In genomic region chr13:102958273-102959270, GRCm38 (mm10) we compare ENCODE assay signal across 8 mouse cellular contexts.
DNase-seq lines count a peak whose midpoint lies in the region; ATAC-seq and TF ChIP-seq lines count a peak whose summit lies in the region.

No protein-coding gene starts in this region.

- H3K4me2 ChIP-seq in heart, embryonic 16.5 days (ENCODE audit: low read depth, low read length), result peak overlapping the region; percentile 64
- peak overlapping the region; percentile 56 for H3K4me2 ChIP-seq in hindbrain, embryonic 15.5 days
- peak overlapping the region; percentile 62 for H3K4me2 ChIP-seq in midbrain, postnatal 0 days (ENCODE audit: low read depth, low read length, poor library complexity, severe bottlenecking)

- H3K27ac ChIP-seq in heart, embryonic 16.5 days (ENCODE audit: low read length), result peak overlapping the region; percentile 94
- H3K27ac ChIP-seq in cortical plate, adult 2 months (ENCODE audit: insufficient read depth, low read length), result no peak overlapping the region
- peak overlapping the region; percentile 74 for H3K27ac ChIP-seq in hindbrain, embryonic 15.5 days (replicated peaks)
- peak overlapping the region; percentile 78; the same call in 1 of the 2 replicates for H3K27ac ChIP-seq in midbrain, postnatal 0 days (ENCODE audit: low read depth, low read length)

- no peak for TF ChIP-seq CTCF in cortical plate, adult 2 months (IDR thresholded peaks at IDR 0.05; ENCODE audit: extremely low read depth, insufficient read depth, low read length)
- TF ChIP-seq CTCF in midbrain, postnatal 0 days (IDR thresholded peaks at IDR 0.05), result no peak

- no peak for DNase-seq in heart, adult 8-10 months (ENCODE audit: low spot score)
- no peak for DNase-seq in midbrain, postnatal 0 days (ENCODE audit: low spot score)
- no peak for DNase-seq in spleen, postnatal 10 days (ENCODE audit: low spot score in 2 of 2)
- DNase-seq in adrenal gland, adult (ENCODE audit: inconsistent age in 2 of 2, low spot score in 1 of 2), result no peak
- DNase-seq in gastrocnemius, postnatal 10 days, result no peak

- peaks cover 24% of the 10 kb centered on the region for H3K4me1 ChIP-seq in heart, embryonic 16.5 days (ENCODE audit: control insufficient read depth, insufficient read depth, low read length)
- peaks cover 2% of the 10 kb centered on the region; the same call in 1 of the 2 replicates for H3K4me1 ChIP-seq in cortical plate, adult 2 months (ENCODE audit: control insufficient read depth, insufficient read depth, low read length)
- peaks cover 15% of the 10 kb centered on the region for H3K4me1 ChIP-seq in hindbrain, embryonic 15.5 days (replicated peaks)
- 0 out of 2 replicates have a peak, but pooled peaks cover 3% of the 10 kb centered on the region for H3K4me1 ChIP-seq in midbrain, postnatal 0 days (ENCODE audit: insufficient read depth, low read length)

- H3K36me3 ChIP-seq in heart, embryonic 16.5 days (ENCODE audit: control insufficient read depth, insufficient read depth), result no peaks in the 10 kb centered on the region
- H3K36me3 ChIP-seq in hindbrain, embryonic 15.5 days, result no peaks in the 10 kb centered on the region
- H3K36me3 ChIP-seq in midbrain, postnatal 0 days (ENCODE audit: insufficient read depth, low read length), result no peaks in the 10 kb centered on the region

- no peaks in the 10 kb centered on the region for H3K27me3 ChIP-seq in heart, embryonic 16.5 days (ENCODE audit: control insufficient read depth, insufficient read depth, low read length)
- no peaks in the 10 kb centered on the region for H3K27me3 ChIP-seq in hindbrain, embryonic 15.5 days
- H3K27me3 ChIP-seq in midbrain, postnatal 0 days (ENCODE audit: insufficient read depth, low read length), result no peaks in the 10 kb centered on the region

- H3K4me3 ChIP-seq in heart, embryonic 16.5 days (ENCODE audit: low read length), result peak overlapping the region; percentile 50
- peak overlapping the region; percentile 59 for H3K4me3 ChIP-seq in cortical plate, adult 2 months (ENCODE audit: insufficient read depth, low read length)
- peak overlapping the region; percentile 38 for H3K4me3 ChIP-seq in hindbrain, embryonic 15.5 days
- H3K4me3 ChIP-seq in midbrain, postnatal 0 days (ENCODE audit: low read depth, low read length), result peak overlapping the region; percentile 41

- peak overlapping the region; percentile 70 for H3K9ac ChIP-seq in heart, embryonic 16.5 days (ENCODE audit: low read length)
- H3K9ac ChIP-seq in hindbrain, embryonic 15.5 days, result peak overlapping the region; percentile 23; the same call in 1 of the 2 replicates
- H3K9ac ChIP-seq in midbrain, postnatal 0 days (replicated peaks; ENCODE audit: low read length, poor library complexity, severe bottlenecking), result peak overlapping the region; percentile 65

- WGBS in heart, embryonic 16.5 days, result 42% methylated on average over 19 of the region's 19 CpGs
- 46% methylated on average over 19 of the region's 19 CpGs for WGBS in hindbrain, embryonic 15.5 days
- 45% methylated on average over 19 of the region's 19 CpGs for WGBS in midbrain, postnatal 0 days

- no peaks in the 10 kb centered on the region for H3K9me3 ChIP-seq in heart, embryonic 16.5 days (replicated peaks; ENCODE audit: control insufficient read depth, low read length)
- no peaks in the 10 kb centered on the region for H3K9me3 ChIP-seq in hindbrain, embryonic 15.5 days
- H3K9me3 ChIP-seq in midbrain, postnatal 0 days (ENCODE audit: low read length), result no peaks in the 10 kb centered on the region

- no peak for ATAC-seq in heart, embryonic 16.5 days (replicated peaks; ENCODE audit: extremely low read depth, insufficient read depth, low FRiP score)
- ATAC-seq in hindbrain, embryonic 15.5 days (ENCODE audit: low FRiP score, low read depth), result peak; percentile 51; the same call in 1 of the 2 replicates
- peak; percentile 44 for ATAC-seq in midbrain, postnatal 0 days (ENCODE audit: low FRiP score)

- no peak for TF ChIP-seq POLR2A in cortical plate, adult 2 months (IDR thresholded peaks at IDR 0.05; ENCODE audit: extremely low read depth, insufficient read depth, low read length)
